Mouse (Mus musculus) liver, postnatal 0 days (tissue): ENCODE measurements around the gene Rasgef1b. TPM values are rescaled to one million over a fixed set of nuclear protein-coding genes. Genes with fewer than 3 reads are reported as not detected.

ENCODE experiments used
- ATAC-seq: fragments of 200-750 bp; cut with Nextera tagmentation; 2 replicates; pipeline ENCODE4 v1.8.0; 2017; ENCODE audit warnings: mild to moderate bottlenecking, moderate library complexity
- DNase-seq: peaks from one replicate; pipeline ENCODE4 v3.0.0-alpha.2; 2016
- H3K27ac ChIP-seq: fragments of 300-500 bp; sonication (generic); 2 replicates; pipeline ENCODE4 v1.5.1; 2014; ENCODE audit warnings: antibody characterized with exemption, moderate library complexity, mild to moderate bottlenecking, low read depth
- H3K27me3 ChIP-seq: fragments of 300-500 bp; sonication (generic); 2 replicates; pipeline ENCODE4 v1.6.1; 2014; ENCODE audit warnings: low read length, control low read depth, mixed read lengths; ENCODE audit not compliant: insufficient read depth
- H3K36me3 ChIP-seq: fragments of 300-500 bp; sonication (generic); replicated peaks from 2 replicates; pipeline ENCODE4 v1.6.1; 2014; ENCODE audit warnings: mild to moderate bottlenecking, control low read depth, low read length, moderate library complexity, mixed read lengths; ENCODE audit not compliant: insufficient read depth
- H3K4me1 ChIP-seq: fragments of 300-500 bp; sonication (generic); 2 replicates; pipeline ENCODE4 v1.6.1; 2014; ENCODE audit warnings: antibody characterized with exemption, mild to moderate bottlenecking, control low read depth; ENCODE audit not compliant: insufficient read depth
- H3K4me2 ChIP-seq: fragments of 300-500 bp; sonication (generic); 2 replicates; pipeline ENCODE4 v1.6.1; 2014; ENCODE audit warnings: low read depth, mild to moderate bottlenecking, low read length, moderate library complexity, mixed read lengths
- H3K4me3 ChIP-seq: fragments of 300-500 bp; sonication (generic); 2 replicates; pipeline ENCODE4 v1.5.1; 2014; ENCODE audit warnings: low read depth, low read length
- H3K9ac ChIP-seq: fragments of 300-500 bp; sonication (generic); replicated peaks from 2 replicates; pipeline ENCODE4 v1.6.1; 2014; ENCODE audit warnings: mild to moderate bottlenecking, moderate library complexity
- H3K9me3 ChIP-seq: fragments of 300-500 bp; sonication (generic); 2 replicates; pipeline ENCODE4 v1.6.1; 2016; ENCODE audit warnings: mild to moderate bottlenecking, control low read depth, low read length, mixed read lengths
- CTCF ChIP-seq: sonication (generic); IDR thresholded peaks from 2 replicates; pipeline ENCODE4 v1.5.1; 2016; ENCODE audit warnings: antibody characterized with exemption, low read depth
- EP300 ChIP-seq: IDR thresholded peaks from 2 replicates; pipeline ENCODE4 v1.6.1; 2016; ENCODE audit warnings: antibody characterized with exemption, low read depth, mild to moderate bottlenecking
- WGBS: fragments of 180-500 bp; shearing (Covaris S2); extraction: QIAGEN DNeasy Blood & Tissue Kit; methylation state at CpG from one replicate; pipeline ENCODE4 v1.1.7; 2014; ENCODE audit not compliant: insufficient replicate concordance; 5-methylcytosine and 5-hydroxymethylcytosine counted together
- polyA plus RNA-seq: library from polyadenylated mRNA; unstranded; fragments of >200 nt; fragmentation: Nextera tagmentation; extraction: Ambion mirVana; gene quantifications from 2 replicates; pipeline ENCODE4 v1.2.1, GENCODE M21; 2015

The Rasgef1b gene
- polyA plus RNA-seq, 1 experiment from 2014 or later: 11.8 TPM

DNA sequence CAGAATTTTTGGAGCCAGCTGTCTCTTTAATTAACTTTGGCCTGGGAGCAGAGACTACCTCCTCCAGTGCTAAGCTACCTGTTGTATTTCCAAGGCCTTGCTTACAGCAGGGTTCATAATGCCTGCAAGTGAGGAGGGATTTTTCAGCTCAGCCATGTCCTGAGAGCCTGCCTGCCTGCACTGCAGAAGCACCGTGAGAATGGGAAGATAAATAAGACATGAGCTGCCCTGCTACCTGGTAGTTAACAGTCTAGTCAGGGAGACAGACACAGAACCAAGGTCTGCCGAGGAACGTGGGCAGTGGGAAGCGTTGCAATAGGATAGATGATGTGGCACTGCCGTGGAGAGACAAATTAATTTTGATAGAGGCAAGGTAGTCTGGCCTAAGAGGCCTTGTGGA, 277.4 kb downstream of the Rasgef1b start:
- ATAC-seq: no peak
- H3K4me2 ChIP-seq: no peak overlapping the region
- no peak for DNase-seq
- no peak overlapping the region for H3K4me3 ChIP-seq
- no peaks in the 10 kb centered on the region for H3K36me3 ChIP-seq
- TF ChIP-seq EP300 (no peak), CTCF (no peak)
- 0 out of 2 replicates have a peak, but pooled peaks cover 3% of the 10 kb centered on the region for H3K4me1 ChIP-seq
- H3K27me3 ChIP-seq: no peaks in the 10 kb centered on the region
- WGBS: 64% methylated on average over 5 of the region's 5 CpGs
- no peak overlapping the region for H3K9ac ChIP-seq
- no peak overlapping the region for H3K27ac ChIP-seq
- no peaks in the 10 kb centered on the region for H3K9me3 ChIP-seq

DNA sequence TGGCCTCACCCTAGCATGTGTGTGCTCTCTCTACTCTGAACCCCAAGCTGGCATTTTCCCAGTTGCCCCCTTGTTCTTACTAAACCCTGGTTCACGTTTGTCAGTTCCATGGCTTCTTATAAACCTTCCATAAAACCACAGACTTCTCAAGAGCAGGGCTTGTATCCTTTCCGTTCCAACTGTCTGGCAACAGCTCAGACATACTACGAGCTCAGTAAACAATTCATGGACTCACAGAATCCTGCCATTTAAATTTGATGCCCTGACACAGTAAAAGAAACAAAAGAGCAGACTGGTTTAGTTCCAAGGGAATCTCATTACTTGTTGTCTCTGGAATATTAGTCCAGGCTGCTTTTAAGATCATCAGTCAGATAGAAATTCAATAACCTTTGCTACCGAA, 277.9 kb downstream of the Rasgef1b start:
- 73% methylated on average over 4 of the region's 4 CpGs for WGBS
- Histone ChIP-seq H3K27me3 (no peaks in the 10 kb centered on the region), H3K4me2 (no peak overlapping the region), H3K4me3 (no peak overlapping the region), H3K9ac (no peak overlapping the region), H3K9me3 (no peaks in the 10 kb centered on the region), H3K4me1 (0 out of 2 replicates have a peak, but pooled peaks cover 3% of the 10 kb centered on the region), H3K27ac (no peak overlapping the region), H3K36me3 (no peaks in the 10 kb centered on the region)
- ATAC-seq (no peak), DNase-seq (no peak)
- TF ChIP-seq CTCF: no peak
- TF ChIP-seq EP300: no peak

DNA sequence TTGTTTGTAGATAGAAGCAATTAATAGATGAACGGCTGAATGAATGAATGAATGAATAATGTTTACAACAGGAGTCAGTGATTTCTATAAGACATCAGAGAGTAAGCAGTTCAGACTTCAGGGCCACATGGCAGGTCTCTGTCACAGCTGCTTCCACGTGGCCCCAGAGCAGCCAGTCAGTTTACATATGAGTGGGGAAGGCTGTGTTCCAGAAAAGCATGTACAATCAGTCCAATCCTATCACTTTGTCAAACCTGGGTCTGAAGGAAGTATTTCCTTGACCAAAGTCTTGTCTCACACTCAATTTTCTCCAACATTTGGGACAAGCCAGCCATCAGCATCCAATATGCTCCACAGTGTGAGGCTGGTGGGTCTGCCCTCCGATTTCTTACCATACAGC, 278.4 kb downstream of the Rasgef1b start:
- H3K4me3 ChIP-seq: no peak overlapping the region
- H3K27ac ChIP-seq: no peak overlapping the region
- DNase-seq (no peak), ATAC-seq (no peak)
- WGBS: 69% methylated on average over 3 of the region's 3 CpGs
- H3K27me3 ChIP-seq: no peaks in the 10 kb centered on the region
- H3K9ac ChIP-seq: no peak overlapping the region
- no peaks in the 10 kb centered on the region for H3K36me3 ChIP-seq
- no peaks in the 10 kb centered on the region for H3K9me3 ChIP-seq
- TF ChIP-seq EP300: no peak
- TF ChIP-seq CTCF: no peak
- H3K4me1 ChIP-seq: 0 out of 2 replicates have a peak, but pooled peaks cover 3% of the 10 kb centered on the region
- H3K4me2 ChIP-seq: no peak overlapping the region

DNA sequence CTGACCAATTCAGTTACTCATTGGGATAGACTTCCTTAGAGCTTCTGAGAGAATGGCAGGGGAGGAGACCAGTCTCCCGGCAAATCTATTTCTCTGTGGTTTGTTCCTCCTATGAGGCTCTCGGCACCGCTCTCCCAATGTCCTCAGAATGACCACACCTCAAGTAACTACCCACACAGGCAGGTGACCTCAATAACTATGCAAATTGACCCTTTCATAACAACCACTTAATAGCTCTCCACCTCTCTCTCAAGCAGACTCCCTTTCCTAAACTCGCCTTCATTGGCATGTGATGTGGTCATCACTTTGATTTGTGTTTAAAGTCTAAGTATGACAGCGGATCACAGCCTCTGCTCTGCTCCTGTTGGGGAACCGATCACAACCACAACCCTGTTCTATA, 281.4 kb downstream of the Rasgef1b start:
- H3K36me3 ChIP-seq: no peaks in the 10 kb centered on the region
- TF ChIP-seq EP300 (no peak), CTCF (no peak)
- ATAC-seq (no peak), DNase-seq (no peak)
- H3K27ac ChIP-seq: no peak overlapping the region
- no peaks in the 10 kb centered on the region for H3K9me3 ChIP-seq
- no peak overlapping the region for H3K4me3 ChIP-seq
- 87% methylated on average over 6 of the region's 6 CpGs for WGBS
- H3K4me1 ChIP-seq: no peaks in the 10 kb centered on the region
- no peak overlapping the region for H3K9ac ChIP-seq
- H3K27me3 ChIP-seq: no peaks in the 10 kb centered on the region
- no peak overlapping the region for H3K4me2 ChIP-seq

DNA sequence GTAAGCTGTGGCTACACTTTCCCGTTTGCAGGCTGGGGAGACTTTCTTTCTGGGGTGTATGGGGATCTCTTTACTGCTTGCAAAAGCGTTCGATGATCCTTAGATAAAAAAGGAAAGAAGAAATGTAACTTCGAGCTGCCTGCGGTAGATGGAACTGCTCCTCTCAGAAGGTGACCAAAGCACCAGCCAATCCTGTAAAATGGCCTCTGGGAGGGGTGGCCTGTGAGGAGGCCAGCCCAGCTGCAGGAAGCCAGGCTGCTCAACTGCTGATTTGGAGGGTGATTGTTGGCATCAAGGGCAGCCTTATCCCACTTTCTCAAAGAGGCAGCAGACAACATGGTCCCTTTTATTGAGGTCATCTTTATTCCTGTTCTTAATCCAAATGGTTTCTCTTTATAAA, 283.6 kb downstream of the Rasgef1b start:
- H3K4me2 ChIP-seq: no peak overlapping the region
- no peaks in the 10 kb centered on the region for H3K36me3 ChIP-seq
- TF ChIP-seq CTCF (no peak), EP300 (no peak)
- no peaks in the 10 kb centered on the region for H3K9me3 ChIP-seq
- 46% methylated on average over 5 of the region's 5 CpGs for WGBS
- H3K4me1 ChIP-seq: no peaks in the 10 kb centered on the region
- ATAC-seq (no peak), DNase-seq (no peak)
- H3K9ac ChIP-seq: no peak overlapping the region
- no peaks in the 10 kb centered on the region for H3K27me3 ChIP-seq
- no peak overlapping the region for H3K27ac ChIP-seq
- H3K4me3 ChIP-seq: no peak overlapping the region

DNA sequence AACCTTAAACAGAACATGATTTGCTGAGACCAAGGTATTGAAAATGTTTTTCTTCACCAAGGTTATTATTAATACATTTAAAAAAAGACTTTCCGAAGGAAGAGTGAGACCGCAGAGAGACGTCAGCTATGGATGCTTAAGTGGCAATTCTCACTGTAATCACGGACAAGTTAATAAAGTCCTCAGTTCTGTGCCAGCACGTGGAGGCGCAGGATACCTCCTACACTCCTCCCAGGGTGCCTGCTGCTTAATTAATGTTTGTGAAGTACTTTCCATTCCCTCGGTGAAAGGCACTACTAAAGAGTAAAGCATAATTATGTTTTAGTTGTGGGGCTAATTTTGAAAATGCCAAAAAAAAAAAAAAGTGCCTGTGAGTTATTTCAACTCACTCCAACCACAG, 284.1 kb downstream of the Rasgef1b start:
- no peak for ATAC-seq
- Histone ChIP-seq H3K27me3 (no peaks in the 10 kb centered on the region), H3K4me1 (no peaks in the 10 kb centered on the region), H3K4me3 (no peak overlapping the region), H3K36me3 (no peaks in the 10 kb centered on the region), H3K9me3 (no peaks in the 10 kb centered on the region), H3K9ac (no peak overlapping the region), H3K27ac (no peak overlapping the region), H3K4me2 (no peak overlapping the region)
- no peak for DNase-seq
- WGBS: 75% methylated on average over 7 of the region's 7 CpGs
- TF ChIP-seq EP300 (no peak), CTCF (no peak)

DNA sequence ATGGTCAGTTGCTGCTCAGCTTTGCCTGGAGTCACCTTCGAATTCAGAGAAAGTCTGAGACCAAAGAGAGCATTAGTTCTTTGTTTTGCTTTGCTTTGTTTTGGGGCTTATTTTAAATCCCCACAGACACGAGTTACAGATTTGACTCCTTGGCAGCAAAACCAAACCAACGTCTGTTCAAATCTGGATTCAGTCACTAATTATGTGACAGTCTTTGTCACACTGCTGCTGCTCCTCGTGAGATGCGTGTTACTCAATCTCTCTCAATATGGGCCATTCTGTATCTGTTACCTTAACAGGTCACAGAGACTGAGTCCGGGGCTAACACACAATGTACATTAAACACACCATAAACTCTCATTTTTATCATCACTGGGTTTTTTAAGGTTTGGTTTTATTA, 288.8 kb downstream of the Rasgef1b start:
- 81% methylated on average over 6 of the region's 6 CpGs for WGBS

More for the DNA sequence above, 288.8 kb downstream of the Rasgef1b start:
- Histone ChIP-seq H3K4me1 (no peaks in the 10 kb centered on the region), H3K9ac (no peak overlapping the region), H3K27ac (no peak overlapping the region), H3K4me2 (no peak overlapping the region), H3K9me3 (no peaks in the 10 kb centered on the region), H3K4me3 (no peak overlapping the region), H3K36me3 (no peaks in the 10 kb centered on the region), H3K27me3 (no peaks in the 10 kb centered on the region)
- TF ChIP-seq CTCF (no peak), EP300 (no peak)
- DNase-seq (no peak), ATAC-seq (no peak)
